Mouse (Mus musculus): ENCODE results near the gene Gm10681. TPM values are rescaled to one million over a fixed set of nuclear protein-coding genes. Genes with fewer than 3 reads are reported as not detected.
"Not testable (repeated sequence)": the region's sequence is repeated elsewhere in the genome, so short reads cannot be mapped to it uniquely, and the experiment has no call there.

Gm10681 gene
- total RNA-seq, 2 experiments from 2014 or later, result not detected

- not testable (repeated sequence) for DNase-seq (ENCODE audit: low spot score in 2 of 2)
These were observed 78.2 kb downstream of the Gm10681 start, which contains the start of gene Hsd3b4 for GRCm38 (mm10) chr3:98510414-98510813. Gene Hsd3b4 (minus strand): TSS chr3:98510514.

GRCm38 (mm10) chr3:98507229-98507628 lies 81.4 kb downstream of the Gm10681 start:
- DNase-seq (ENCODE audit: low spot score in 2 of 2), result not testable (repeated sequence)

Other genes with a start within 250 kb of the Gm10681 start
- gene Phgdh, start 248.8 kb downstream of the Gm10681 start, total RNA-seq (2021), result 10 to 100 TPM; 22.9 to 29.1 TPM
- gene Zfp697, start 206.3 kb downstream of the Gm10681 start, total RNA-seq (2021), result 1 to 10 TPM; 4.0 TPM
- not detected for gene Gm4450, start 131.7 kb downstream of the Gm10681 start, total RNA-seq (2021)
- gene Hsd3b4, start 78.3 kb downstream of the Gm10681 start, total RNA-seq (2021), result not detected
- not detected for gene Hsd3b5, start 41.4 kb upstream of the Gm10681 start, total RNA-seq (2021)
- gene Hsd3b2, start 135.7 kb upstream of the Gm10681 start, total RNA-seq (2021), result not detected
- under 1 TPM in 1 of 2 experiments, not detected in 1; 0.52 TPM for gene Hsd3b3, start 174.3 kb upstream of the Gm10681 start, total RNA-seq (2021)
- not detected for gene Hsd3b6, start 225.6 kb upstream of the Gm10681 start, total RNA-seq (2021)